Mouse (Mus musculus) forebrain, embryonic 13.5 days (tissue): Measurements from ENCODE around the gene Ms4a6d. TPM values are rescaled to one million over a fixed set of nuclear protein-coding genes. Genes with fewer than 3 reads are reported as not detected.
A peak's percentile ranks its signal among the peaks of the same experiment; 100 is the strongest.
"Not testable (repeated sequence)": the region's sequence is repeated elsewhere in the genome, so short reads cannot be mapped to it uniquely, and the experiment has no call there.

ENCODE experiments used
- ATAC-seq: fragments of 200-750 bp; cut with Nextera tagmentation; 2 replicates; pipeline ENCODE4 v1.8.0; 2017
- H3K27ac ChIP-seq: fragments of 300-500 bp; sonication (generic); 2 replicates; pipeline ENCODE4 v1.5.1; 2015; ENCODE audit warnings: inconsistent platforms, mild to moderate bottlenecking, moderate library complexity
- H3K27me3 ChIP-seq: fragments of 300-500 bp; sonication (generic); 2 replicates; pipeline ENCODE4 v1.6.1; 2015; ENCODE audit warnings: mild to moderate bottlenecking, inconsistent platforms
- H3K36me3 ChIP-seq: fragments of 300-500 bp; sonication (generic); 2 replicates; pipeline ENCODE4 v1.6.1; 2015; ENCODE audit warnings: mild to moderate bottlenecking, inconsistent platforms; ENCODE audit not compliant: poor library complexity, severe bottlenecking
- H3K4me1 ChIP-seq: fragments of 300-500 bp; sonication (generic); 2 replicates; pipeline ENCODE4 v1.6.1; 2015; ENCODE audit warnings: inconsistent platforms
- H3K4me2 ChIP-seq: fragments of 300-500 bp; sonication (generic); 2 replicates; pipeline ENCODE4 v1.6.1; 2015; ENCODE audit warnings: inconsistent platforms, mild to moderate bottlenecking, moderate library complexity
- H3K4me3 ChIP-seq: fragments of 300-500 bp; sonication (generic); 2 replicates; pipeline ENCODE4 v1.5.1; 2015; ENCODE audit warnings: mild to moderate bottlenecking, inconsistent platforms
- H3K9ac ChIP-seq: fragments of 300-500 bp; sonication (generic); 2 replicates; pipeline ENCODE4 v1.6.1; 2015; ENCODE audit warnings: mild to moderate bottlenecking, inconsistent platforms
- H3K9me3 ChIP-seq: fragments of 300-500 bp; sonication (generic); replicated peaks from 2 replicates; pipeline ENCODE4 v1.6.1; 2016; ENCODE audit warnings: inconsistent platforms
- WGBS: fragments of 180-500 bp; shearing (Covaris S2); methylation state at CpG from one replicate; pipeline ENCODE4 v1.1.7; 2015; 5-methylcytosine and 5-hydroxymethylcytosine counted together
- polyA plus RNA-seq: library from polyadenylated mRNA; unstranded; fragments of >200 nt; fragmentation: Nextera tagmentation; extraction: Ambion mirVana; gene quantifications from 2 replicates; pipeline ENCODE4 v1.2.1, GENCODE M21; 2015

Ms4a6d gene
- polyA plus RNA-seq, 1 experiment from 2014 or later, result 1.0 TPM

GRCm38 (mm10) chr19:11613776-11614443 lies 9.3 kb upstream of the Ms4a6d start:
- 83% methylated on average over 8 of the region's 8 CpGs for WGBS
- Histone ChIP-seq H3K4me1 (no peaks in the 10 kb centered on the region), H3K9me3 (no peaks in the 10 kb centered on the region), H3K4me2 (no peak overlapping the region), H3K27me3 (no peaks in the 10 kb centered on the region), H3K9ac (no peak overlapping the region), H3K36me3 (no peaks in the 10 kb centered on the region), H3K4me3 (no peak overlapping the region), H3K27ac (no peak overlapping the region)
- no peak for ATAC-seq

GRCm38 (mm10) chr19:11613084-11613483 lies 8.4 kb upstream of the Ms4a6d start:
- H3K4me1 ChIP-seq, result no peaks in the 10 kb centered on the region
- no peaks in the 10 kb centered on the region for H3K36me3 ChIP-seq
- no peaks in the 10 kb centered on the region for H3K27me3 ChIP-seq
- ATAC-seq, result no peak
- 92% methylated on average over 1 of the region's 1 CpGs for WGBS
- H3K4me2 ChIP-seq, result no peak overlapping the region
- H3K9me3 ChIP-seq, result no peaks in the 10 kb centered on the region
- no peak overlapping the region for H3K4me3 ChIP-seq
- H3K9ac ChIP-seq, result no peak overlapping the region
- no peak overlapping the region for H3K27ac ChIP-seq

DNA sequence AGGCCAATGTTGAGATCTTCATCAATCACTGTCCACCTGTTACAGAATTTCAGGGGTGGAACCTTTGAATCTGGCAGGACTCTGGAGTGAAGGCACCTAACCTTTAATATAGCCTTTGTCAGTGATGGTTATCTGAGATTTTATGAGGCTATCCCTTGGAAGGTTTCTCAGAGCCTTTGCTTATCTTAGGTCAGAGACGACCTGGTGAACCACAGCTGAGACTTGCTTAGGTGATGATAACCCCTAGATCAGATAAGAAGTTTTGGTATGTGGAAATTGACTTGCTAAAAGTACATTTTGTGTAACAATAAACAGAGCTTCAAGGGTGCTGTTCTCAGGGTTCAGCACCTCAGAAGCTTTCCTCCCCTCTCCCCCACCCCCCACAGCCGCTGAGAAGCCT lies 7.6 kb upstream of the Ms4a6d start:
- H3K9me3 ChIP-seq, result no peaks in the 10 kb centered on the region
- no peaks in the 10 kb centered on the region for H3K36me3 ChIP-seq
- no peak for ATAC-seq
- 62% methylated on average over 2 of the region's 2 CpGs for WGBS
- H3K4me1 ChIP-seq, result no peaks in the 10 kb centered on the region
- H3K27ac ChIP-seq, result no peak overlapping the region
- H3K27me3 ChIP-seq, result no peaks in the 10 kb centered on the region
- no peak overlapping the region for H3K4me3 ChIP-seq
- H3K4me2 ChIP-seq, result no peak overlapping the region
- H3K9ac ChIP-seq, result no peak overlapping the region

DNA sequence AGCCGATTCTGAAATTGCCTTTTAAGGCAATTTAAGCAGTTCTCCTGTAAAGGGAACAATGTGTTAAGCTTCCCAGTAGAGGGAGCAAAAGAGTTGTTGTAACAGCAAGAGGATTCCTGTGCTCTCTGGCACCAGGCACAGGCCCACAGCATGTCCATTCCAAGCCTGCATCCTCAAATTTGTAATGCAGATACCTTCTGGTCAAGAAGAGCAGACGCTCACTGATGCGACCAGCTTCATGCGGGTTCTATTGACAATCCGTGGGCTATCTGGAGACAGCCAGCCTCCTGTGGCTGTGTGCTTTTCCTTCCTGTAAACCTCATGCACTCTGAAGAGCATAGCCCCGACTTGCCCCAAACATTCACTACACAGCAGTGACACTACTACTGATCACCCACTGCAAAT lies 6.9 kb upstream of the Ms4a6d start:
- H3K36me3 ChIP-seq, result no peaks in the 10 kb centered on the region
- H3K9ac ChIP-seq, result no peak overlapping the region
- H3K9me3 ChIP-seq, result no peaks in the 10 kb centered on the region
- peak; percentile 69; the same call in 1 of the 2 replicates for ATAC-seq
- no peaks in the 10 kb centered on the region for H3K4me1 ChIP-seq
- H3K27ac ChIP-seq, result no peak overlapping the region
- no peak overlapping the region for H3K4me3 ChIP-seq
- no peak overlapping the region for H3K4me2 ChIP-seq
- WGBS, result 34% methylated on average over 6 of the region's 6 CpGs
- H3K27me3 ChIP-seq, result no peaks in the 10 kb centered on the region

DNA sequence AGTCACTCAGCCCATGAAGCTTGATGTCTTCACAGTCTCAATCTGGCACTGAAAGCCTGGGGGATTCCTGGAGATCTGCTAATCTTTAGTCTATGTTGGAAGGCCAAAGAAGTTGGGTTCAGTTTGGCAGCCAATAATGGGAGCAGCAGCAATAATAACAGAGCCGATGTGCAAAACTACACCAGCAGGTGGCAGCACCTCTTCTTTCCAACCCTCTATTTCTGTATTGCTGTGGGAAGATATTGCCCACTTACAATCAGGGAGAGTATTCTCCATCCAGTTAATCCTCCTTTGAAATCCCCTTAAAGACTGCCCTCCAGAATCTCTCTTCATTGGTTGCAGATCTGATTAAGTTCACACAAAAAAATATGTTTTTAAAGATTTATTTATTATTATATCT lies 3.5 kb upstream of the Ms4a6d start:
- no peaks in the 10 kb centered on the region for H3K4me1 ChIP-seq
- WGBS, result 28% methylated on average over 1 of the region's 1 CpGs
- no peak overlapping the region for H3K4me3 ChIP-seq
- no peak overlapping the region for H3K27ac ChIP-seq
- H3K4me2 ChIP-seq, result no peak overlapping the region
- no peaks in the 10 kb centered on the region for H3K27me3 ChIP-seq
- H3K36me3 ChIP-seq, result no peaks in the 10 kb centered on the region
- no peak; the same call in 1 of the 2 replicates for ATAC-seq
- H3K9me3 ChIP-seq, result no peaks in the 10 kb centered on the region
- no peak overlapping the region for H3K9ac ChIP-seq

GRCm38 (mm10) chr19:11602026-11602425 lies 2.6 kb downstream of the Ms4a6d start:
- Histone ChIP-seq H3K4me2 (no peak overlapping the region), H3K9me3 (no peaks in the 10 kb centered on the region), H3K9ac (no peak overlapping the region), H3K36me3 (no peaks in the 10 kb centered on the region), H3K4me3 (no peak overlapping the region), H3K27ac (no peak overlapping the region), H3K27me3 (no peaks in the 10 kb centered on the region), H3K4me1 (no peaks in the 10 kb centered on the region)
- no peak for ATAC-seq
- WGBS, result 95% methylated on average over 2 of the region's 2 CpGs

DNA sequence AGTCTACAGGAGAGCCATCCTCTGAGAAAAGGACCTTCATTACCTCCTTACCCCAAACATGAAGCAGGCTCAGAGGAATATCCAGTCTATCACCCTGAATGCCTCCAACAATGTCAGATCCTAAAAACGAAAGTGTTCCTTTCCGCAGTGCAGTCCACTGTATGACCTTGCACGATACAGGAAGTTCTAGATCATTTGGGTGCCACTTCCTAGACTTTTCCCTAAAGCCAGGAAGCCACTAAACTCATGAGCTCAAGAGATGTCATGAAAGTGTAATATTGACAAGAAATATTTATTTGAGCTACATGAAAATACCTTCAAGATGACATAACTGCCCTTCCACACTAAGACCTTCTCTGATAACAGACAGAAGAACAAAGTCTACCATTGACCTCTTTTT lies 3.3 kb downstream of the Ms4a6d start:
- Histone ChIP-seq H3K4me3 (no peak overlapping the region), H3K4me1 (no peaks in the 10 kb centered on the region), H3K27ac (no peak overlapping the region), H3K27me3 (no peaks in the 10 kb centered on the region), H3K4me2 (no peak overlapping the region), H3K36me3 (no peaks in the 10 kb centered on the region), H3K9me3 (no peaks in the 10 kb centered on the region), H3K9ac (no peak overlapping the region)
- 95% methylated on average over 3 of the region's 3 CpGs for WGBS
- no peak for ATAC-seq

GRCm38 (mm10) chr19:11589891-11590449 lies 14.7 kb downstream of the Ms4a6d start:
- Histone ChIP-seq H3K36me3 (no peaks in the 10 kb centered on the region), H3K9ac (no peak overlapping the region)
- no peak for ATAC-seq

DNA sequence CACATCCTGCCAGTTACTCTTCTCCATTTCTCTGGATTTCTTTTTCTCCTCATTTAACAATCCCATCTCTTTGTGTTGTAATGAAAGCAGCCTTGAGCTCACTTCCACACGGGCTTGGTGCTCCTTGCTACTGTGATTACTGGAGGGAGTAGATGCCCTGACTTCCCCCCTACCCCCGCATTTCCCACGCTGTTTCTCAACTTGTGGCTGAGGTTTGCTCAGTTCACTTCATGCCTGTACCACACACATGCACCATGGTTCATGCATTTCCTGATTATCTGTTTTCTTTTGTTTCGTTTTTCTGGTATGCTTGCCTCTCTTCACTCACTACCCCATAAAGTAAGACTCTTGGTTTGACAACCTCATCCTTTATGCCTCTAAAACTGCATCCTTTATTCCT lies 15.4 kb downstream of the Ms4a6d start:
- Histone ChIP-seq H3K9me3 (no peaks in the 10 kb centered on the region; the same call in 1 of the 2 replicates), H3K27me3 (no peaks in the 10 kb centered on the region), H3K9ac (no peak overlapping the region), H3K36me3 (no peaks in the 10 kb centered on the region), H3K27ac (no peak overlapping the region), H3K4me2 (no peak overlapping the region), H3K4me1 (no peaks in the 10 kb centered on the region), H3K4me3 (no peak overlapping the region)
- ATAC-seq, result no peak
- WGBS, result 71% methylated on average over 4 of the region's 4 CpGs

More at GRCm38 (mm10) chr19:11589891-11590449, 14.7 kb downstream of the Ms4a6d start:
- no peak overlapping the region for H3K4me2 ChIP-seq
- H3K27ac ChIP-seq, result no peak overlapping the region
- no peaks in the 10 kb centered on the region; the same call in 1 of the 2 replicates for H3K9me3 ChIP-seq
- no peak overlapping the region for H3K4me3 ChIP-seq
- 81% methylated on average over 2 of the region's 2 CpGs for WGBS
- H3K4me1 ChIP-seq, result no peaks in the 10 kb centered on the region
- no peaks in the 10 kb centered on the region for H3K27me3 ChIP-seq

- no peak for ATAC-seq
- 88% methylated on average over 8 of the region's 8 CpGs for WGBS
These were observed 29.7 kb downstream of the Ms4a6d start for GRCm38 (mm10) chr19:11574965-11575364.

GRCm38 (mm10) chr19:11559560-11559959 lies 45.1 kb downstream of the Ms4a6d start:
- H3K27me3 ChIP-seq, H3K9ac ChIP-seq, H3K36me3 ChIP-seq, H3K4me1 ChIP-seq, H3K4me3 ChIP-seq, ATAC-seq, H3K9me3 ChIP-seq, H3K4me2 ChIP-seq, H3K27ac ChIP-seq: not testable (repeated sequence)

More at GRCm38 (mm10) chr19:11574965-11575364, 29.7 kb downstream of the Ms4a6d start:
- Histone ChIP-seq H3K27me3 (no peaks in the 10 kb centered on the region), H3K4me2 (no peak overlapping the region), H3K27ac (no peak overlapping the region), H3K36me3 (no peaks in the 10 kb centered on the region), H3K4me1 (no peaks in the 10 kb centered on the region), H3K9ac (no peak overlapping the region), H3K9me3 (no peaks in the 10 kb centered on the region), H3K4me3 (no peak overlapping the region)

GRCm38 (mm10) chr19:11554726-11555125 lies 49.9 kb downstream of the Ms4a6d start:
- H3K36me3 ChIP-seq, result no peaks in the 10 kb centered on the region
- H3K4me1 ChIP-seq, result no peaks in the 10 kb centered on the region
- no peak overlapping the region for H3K4me3 ChIP-seq
- 92% methylated on average over 5 of the region's 5 CpGs for WGBS
- H3K9me3 ChIP-seq, result no peaks in the 10 kb centered on the region
- no peak overlapping the region for H3K27ac ChIP-seq
- no peak overlapping the region for H3K9ac ChIP-seq
- no peaks in the 10 kb centered on the region for H3K27me3 ChIP-seq
- no peak overlapping the region for H3K4me2 ChIP-seq
- ATAC-seq, result no peak

- no peaks in the 10 kb centered on the region for H3K36me3 ChIP-seq
- no peak for ATAC-seq
- H3K9ac ChIP-seq, result no peak overlapping the region
- no peak overlapping the region for H3K4me3 ChIP-seq
- H3K27me3 ChIP-seq, result no peaks in the 10 kb centered on the region
- H3K4me2 ChIP-seq, result no peak overlapping the region
- no peak overlapping the region for H3K27ac ChIP-seq
- H3K9me3 ChIP-seq, result no peaks in the 10 kb centered on the region
- H3K4me1 ChIP-seq, result no peaks in the 10 kb centered on the region
These were observed 56.7 kb downstream of the Ms4a6d start for GRCm38 (mm10) chr19:11547911-11548310.
